Mouse (Mus musculus) kidney, adult 2 months (tissue): Measurements from ENCODE around the gene Mocs3.

Source experiments
- CTCF ChIP-seq: fragments of 200-500 bp; conservative IDR thresholded peaks from 2 replicates; pipeline ENCODE4 v1.5.1; 2011; ENCODE audit warnings: low read depth, mild to moderate bottlenecking, control low read depth, low read length, moderate library complexity, mixed read lengths; ENCODE audit not compliant: insufficient read depth, insufficient read length
- POLR2A ChIP-seq: fragments of 200-500 bp; IDR thresholded peaks from one replicate; pipeline ENCODE4 v1.6.1; 2011; ENCODE audit warnings: low read depth, low read length, control low read depth

DNA sequence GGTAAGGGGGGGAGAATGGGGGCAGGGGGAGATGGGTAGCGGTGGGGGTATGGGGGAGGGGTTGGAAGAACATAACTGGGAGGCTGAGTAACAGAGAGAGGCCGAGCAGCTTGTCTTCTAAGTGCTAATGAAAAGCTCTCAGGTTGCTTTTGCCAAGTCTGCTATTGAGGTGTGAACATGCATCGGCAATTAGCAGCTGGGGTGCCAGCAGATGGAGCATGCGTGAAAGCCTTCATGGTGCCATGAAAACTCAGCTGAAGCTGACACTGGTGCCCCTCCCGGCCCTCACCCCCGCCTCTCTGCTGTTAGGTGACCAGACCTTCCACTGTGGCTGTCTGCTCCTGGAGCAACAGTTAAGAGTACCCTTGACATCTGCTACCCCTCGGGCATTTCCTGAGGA, 23.4 kb downstream of the Mocs3 start:
- TF ChIP-seq CTCF = no peak
- TF ChIP-seq POLR2A = no peak
